8 mouse cellular contexts compared by ENCODE assay signal in the genomic region with DNA sequence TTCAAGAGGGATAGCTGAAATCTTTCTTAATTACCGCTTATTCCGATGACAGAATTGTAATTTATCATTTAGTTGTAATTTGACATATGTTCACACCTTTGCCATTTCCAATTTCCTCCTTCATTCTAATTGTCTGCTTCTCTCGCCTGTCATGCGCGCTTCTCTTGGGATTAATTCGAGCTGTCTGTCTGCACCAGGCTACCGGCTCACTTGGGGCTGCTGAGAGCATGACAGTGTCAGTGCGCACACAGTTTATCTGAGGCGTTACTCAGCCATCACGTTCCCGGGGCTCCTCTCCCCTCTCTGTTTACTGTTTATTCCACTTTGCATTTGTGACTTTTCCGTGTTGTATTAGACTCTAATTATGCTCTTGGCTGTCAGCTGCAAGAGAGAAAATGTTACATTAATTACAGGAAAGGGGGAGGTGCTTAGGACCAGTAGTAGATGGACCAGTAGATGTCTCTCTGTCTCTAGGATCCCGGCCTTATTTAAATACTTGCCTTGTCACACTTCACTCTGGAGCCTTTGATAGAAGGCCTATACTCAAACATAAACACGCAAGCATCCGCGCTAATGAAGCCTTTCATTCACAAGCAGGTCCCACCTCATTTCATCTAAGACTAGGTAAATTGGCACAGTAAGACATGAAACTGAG.
DNase-seq lines count a peak whose midpoint lies in the region; ATAC-seq and TF ChIP-seq lines count a peak whose summit lies in the region.

No protein-coding gene starts in this region.

- H3K4me2 ChIP-seq in lung, postnatal 0 days (replicated peaks; ENCODE audit: low read depth, low read length) = peak overlapping the region; percentile 36
- peak overlapping the region; percentile 41 for H3K4me2 ChIP-seq in intestine, postnatal 0 days (replicated peaks; ENCODE audit: low read depth)
- peak overlapping the region; percentile 47 for H3K4me2 ChIP-seq in neural tube, embryonic 12.5 days (replicated peaks)

- H3K36me3 ChIP-seq in lung, postnatal 0 days (ENCODE audit: insufficient read depth, low read length) = no peaks in the 10 kb centered on the region
- no peaks in the 10 kb centered on the region for H3K36me3 ChIP-seq in intestine, postnatal 0 days (ENCODE audit: control insufficient read depth, insufficient read depth)
- no peaks in the 10 kb centered on the region for H3K36me3 ChIP-seq in neural tube, embryonic 12.5 days

- H3K27me3 ChIP-seq in lung, postnatal 0 days (replicated peaks; ENCODE audit: insufficient read depth, low read length) = no peaks in the 10 kb centered on the region
- H3K27me3 ChIP-seq in intestine, postnatal 0 days (replicated peaks; ENCODE audit: control insufficient read depth, insufficient read depth, low read length) = no peaks in the 10 kb centered on the region
- H3K27me3 ChIP-seq in neural tube, embryonic 12.5 days (replicated peaks) = no peaks in the 10 kb centered on the region

- no peak for ATAC-seq in lung, postnatal 0 days
- no peak for ATAC-seq in intestine, postnatal 0 days
- ATAC-seq in neural tube, embryonic 12.5 days (ENCODE audit: low FRiP score, low read depth) = peak; percentile 78

- H3K9ac ChIP-seq in lung, postnatal 0 days (replicated peaks; ENCODE audit: low read depth) = no peak overlapping the region
- no peak overlapping the region for H3K9ac ChIP-seq in intestine, postnatal 0 days (ENCODE audit: low read depth, low read length)
- H3K9ac ChIP-seq in neural tube, embryonic 12.5 days = no peak overlapping the region

- no peaks in the 10 kb centered on the region for H3K9me3 ChIP-seq in lung, postnatal 0 days (ENCODE audit: low read length)
- no peaks in the 10 kb centered on the region for H3K9me3 ChIP-seq in intestine, postnatal 0 days (ENCODE audit: control insufficient read depth)
- H3K9me3 ChIP-seq in neural tube, embryonic 12.5 days = no peaks in the 10 kb centered on the region

- H3K27ac ChIP-seq in lung, postnatal 0 days (ENCODE audit: low read length) = no peak overlapping the region
- no peak overlapping the region for H3K27ac ChIP-seq in intestine, postnatal 0 days (ENCODE audit: low read depth, low read length)
- no peak overlapping the region for H3K27ac ChIP-seq in neural tube, embryonic 12.5 days

- TF ChIP-seq EP300 in lung, postnatal 0 days (IDR thresholded peaks at IDR 0.05) = no peak

- peak; percentile 4 for DNase-seq in adrenal gland, postnatal 10 days
- no peak for DNase-seq in adrenal gland, postnatal 4 days (ENCODE audit: low spot score in 2 of 2)
- DNase-seq in lung, postnatal 0 days (ENCODE audit: low spot score) = no peak
- no peak for DNase-seq in lung, postnatal 25 days (ENCODE audit: low spot score)
- DNase-seq in gastrocnemius, adult 8-10 months (ENCODE audit: low spot score in 2 of 2) = no peak
- no peak for DNase-seq in lung, postnatal 36 days

- H3K4me1 ChIP-seq in lung, postnatal 0 days (ENCODE audit: insufficient read depth, low read depth, low read length) = no peaks in the 10 kb centered on the region
- H3K4me1 ChIP-seq in intestine, postnatal 0 days (replicated peaks; ENCODE audit: control insufficient read depth, insufficient read depth, low read length) = no peaks in the 10 kb centered on the region
- H3K4me1 ChIP-seq in neural tube, embryonic 12.5 days = no peaks in the 10 kb centered on the region

- no peak for TF ChIP-seq CTCF in lung, postnatal 0 days (IDR thresholded peaks at IDR 0.05)
- TF ChIP-seq CTCF in intestine, postnatal 0 days (IDR thresholded peaks at IDR 0.05; ENCODE audit: low read depth) = no peak

- H3K4me3 ChIP-seq in lung, postnatal 0 days (ENCODE audit: low read depth, low read length) = no peak overlapping the region
- H3K4me3 ChIP-seq in intestine, postnatal 0 days (ENCODE audit: low read depth, low read length) = 0 out of 2 replicates have a peak overlapping the region, but pooled peaks have one; percentile 1
- H3K4me3 ChIP-seq in neural tube, embryonic 12.5 days = no peak overlapping the region; the same call in 1 of the 2 replicates

- WGBS in lung, postnatal 0 days = 41% methylated on average over 16 of the region's 16 CpGs
- 49% methylated on average over 16 of the region's 16 CpGs for WGBS in intestine, postnatal 0 days
- 50% methylated on average over 16 of the region's 16 CpGs for WGBS in neural tube, embryonic 12.5 days
